Mouse (Mus musculus) layer of hippocampus, adult 11-12 months (tissue): ENCODE measurements at regions not wholly inside any gene's neighbourhood (a gene's known extent, or its start where the extent isn't known, plus 50 kb on each side); places are given as distances from the start of the nearest gene placed in this dataset.

ENCODE experiments used
- DNase-seq: peaks from one replicate; pipeline ENCODE4 v3.0.0; 2022; ENCODE audit warnings: low spot score

- no peak for DNase-seq
Measured at GRCm38 (mm10) chr5:74885958-74886357, 158.6 kb downstream of the Chic2 start.

- DNase-seq = no peak
Measured at GRCm38 (mm10) chr5:74882563-74882962, 162.0 kb downstream of the Chic2 start.

DNA sequence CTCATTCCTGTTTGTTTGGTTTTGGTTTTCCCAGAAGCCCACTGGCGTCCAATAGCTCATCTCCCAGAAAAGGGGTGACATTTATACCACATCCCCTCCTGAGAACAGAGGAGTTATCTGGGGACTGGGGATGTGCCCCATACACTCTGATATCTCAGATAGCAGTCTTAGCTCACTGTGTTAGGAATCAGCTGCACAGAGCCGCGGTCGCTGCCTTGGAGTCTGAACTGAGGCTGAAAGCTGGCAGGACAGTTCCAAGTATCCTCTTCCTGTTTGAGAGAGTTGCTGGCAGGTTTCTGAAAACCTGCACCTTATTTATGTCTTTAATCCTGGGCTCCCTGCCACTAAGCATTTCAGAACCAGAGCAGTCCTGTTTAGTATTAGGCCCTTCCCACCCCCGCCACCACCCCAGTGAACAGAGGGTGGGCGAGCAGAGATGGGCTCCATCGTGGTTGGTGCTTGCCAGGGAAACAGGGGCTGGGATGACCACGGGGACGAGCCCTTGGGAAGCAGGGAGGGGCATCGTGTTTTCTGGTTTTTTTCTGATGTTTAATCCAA lies 163.8 kb downstream of the Chic2 start:
- DNase-seq = no peak

DNA sequence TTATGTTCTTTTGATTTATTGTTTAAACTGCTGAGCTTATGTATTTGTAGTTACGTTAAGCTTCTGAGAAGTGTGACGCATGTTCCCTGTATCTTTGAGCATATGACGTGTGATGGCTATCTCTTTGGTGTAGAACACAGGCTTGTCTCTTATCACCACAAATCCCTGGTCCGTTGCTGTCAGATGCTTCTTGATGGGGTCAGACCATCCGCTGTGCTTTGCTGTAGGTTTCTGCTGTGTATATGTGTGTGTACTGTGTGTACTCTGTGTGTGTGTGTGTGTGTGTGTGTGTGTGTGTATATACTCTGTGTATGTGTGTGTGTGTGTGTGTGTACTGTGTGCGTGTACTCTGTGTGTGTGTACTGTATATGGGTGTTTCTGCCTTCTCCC lies 164.5 kb downstream of the Chic2 start:
- DNase-seq = no peak

- no peak for DNase-seq
Measured at GRCm38 (mm10) chr5:74879098-74880047, 165.2 kb downstream of the Chic2 start.

DNA sequence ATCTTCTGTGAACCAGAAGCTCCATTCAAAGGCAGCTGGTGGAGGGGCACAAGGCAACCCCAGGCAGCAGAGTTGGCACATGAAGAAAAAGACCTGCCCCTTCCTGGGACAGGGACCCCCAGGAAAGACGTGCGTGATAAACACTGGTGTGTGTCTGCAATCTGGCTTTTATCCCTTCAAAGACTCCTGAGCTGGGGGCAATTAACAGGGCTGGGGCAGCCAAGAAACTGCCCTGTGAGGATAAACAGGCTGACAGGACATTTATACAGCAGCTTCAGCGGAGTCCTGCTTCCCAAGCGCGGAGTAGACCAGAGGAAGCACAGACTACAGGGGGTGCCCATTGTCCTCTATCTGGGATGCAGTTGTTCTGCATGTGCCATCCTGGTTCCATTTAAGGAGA lies 167.0 kb downstream of the Chic2 start:
- DNase-seq = no peak

DNA sequence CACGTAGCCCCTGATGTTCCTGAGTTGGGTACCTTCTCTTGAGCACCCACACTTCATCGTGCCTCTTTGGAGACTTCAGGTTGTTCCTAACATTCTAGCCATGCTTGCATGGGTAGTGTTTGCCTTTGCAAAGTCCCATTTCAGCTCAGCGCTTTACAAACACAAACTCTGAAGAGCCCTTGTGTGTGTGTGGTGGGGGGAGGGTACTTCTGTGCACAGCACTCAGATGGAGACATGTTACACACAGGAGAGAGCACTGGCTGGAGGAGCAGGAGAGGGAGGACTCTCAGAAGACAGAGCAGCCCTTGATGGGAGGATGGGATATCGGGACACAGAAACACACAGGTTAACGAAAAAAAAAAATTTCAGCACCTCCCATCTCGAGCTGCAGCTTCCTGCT lies 167.4 kb downstream of the Chic2 start:
- no peak for DNase-seq

DNA sequence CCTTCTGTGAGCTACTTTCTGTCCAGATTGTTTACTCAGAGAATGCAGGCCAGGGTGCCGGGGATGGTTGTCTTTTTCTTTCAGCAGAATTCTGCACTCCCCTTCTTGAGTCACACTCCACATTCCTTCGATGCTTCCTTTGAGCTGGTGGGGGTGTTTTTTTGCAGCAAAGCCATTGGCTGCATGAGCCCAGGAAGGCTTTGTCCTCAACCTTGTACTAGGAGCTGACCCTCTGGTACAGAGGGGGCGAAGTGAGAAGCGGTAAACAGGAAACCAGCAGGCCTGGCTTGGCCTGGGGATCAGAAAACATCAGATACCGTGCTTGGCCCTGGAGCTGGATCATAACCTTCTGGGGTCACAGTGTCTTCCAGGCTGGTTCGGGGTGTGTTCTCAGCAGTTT lies 169.9 kb downstream of the Chic2 start:
- DNase-seq = no peak

- no peak for DNase-seq
Measured at GRCm38 (mm10) chr5:74870615-74871014, 167.9 kb upstream of the Lnx1 start.

DNA sequence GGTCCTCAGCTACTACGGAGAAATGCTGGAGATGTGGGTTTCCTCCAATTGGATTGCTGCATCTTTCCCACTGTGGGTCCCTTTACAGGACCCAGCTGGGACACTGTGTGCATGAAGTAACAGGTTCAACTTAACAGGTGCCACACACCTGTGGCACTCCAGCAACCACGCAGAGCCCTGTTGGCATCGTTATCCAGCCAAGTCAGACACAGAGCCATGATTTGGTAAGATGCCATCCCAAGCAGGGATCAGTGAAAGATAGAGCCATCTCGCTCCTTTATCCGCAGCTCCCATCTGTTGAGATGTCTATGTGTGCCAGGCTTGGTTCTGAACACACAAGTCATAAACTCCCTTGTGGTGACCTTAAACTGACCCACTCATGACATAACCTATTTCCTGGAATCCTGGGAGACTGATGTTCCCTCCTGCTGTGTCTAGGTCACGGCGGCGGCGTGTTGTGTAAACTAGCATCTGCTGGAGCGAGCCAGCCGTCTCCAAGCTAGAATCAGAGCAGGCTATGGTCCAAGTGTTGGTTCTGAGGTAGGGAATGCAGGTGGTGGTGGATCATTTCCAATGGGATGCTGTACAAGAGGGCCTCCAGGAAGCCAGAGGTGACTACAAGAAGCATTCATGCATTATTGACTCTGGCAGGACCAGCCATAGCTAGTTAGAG lies 164.5 kb upstream of the Lnx1 start:
- no peak for DNase-seq

DNA sequence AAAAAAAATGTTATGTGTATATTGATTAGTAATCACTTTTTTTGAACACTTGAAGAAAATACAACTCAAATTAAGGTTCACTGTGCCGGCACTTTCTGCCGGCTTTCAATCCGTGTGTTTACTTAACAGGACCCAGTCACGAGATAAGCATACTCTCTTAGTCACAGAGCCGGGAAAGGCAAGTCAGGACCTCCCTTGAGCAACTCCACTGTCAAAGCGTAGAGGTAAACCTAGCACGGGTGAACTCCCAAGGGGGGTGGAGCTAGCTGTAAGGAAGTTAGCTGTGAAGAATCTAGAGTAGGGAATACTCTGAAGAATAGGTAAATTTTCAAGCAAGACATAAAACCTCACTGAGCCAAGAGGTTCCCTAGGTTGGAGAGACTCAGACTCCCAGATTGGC lies 164.0 kb upstream of the Lnx1 start:
- no peak for DNase-seq

DNA sequence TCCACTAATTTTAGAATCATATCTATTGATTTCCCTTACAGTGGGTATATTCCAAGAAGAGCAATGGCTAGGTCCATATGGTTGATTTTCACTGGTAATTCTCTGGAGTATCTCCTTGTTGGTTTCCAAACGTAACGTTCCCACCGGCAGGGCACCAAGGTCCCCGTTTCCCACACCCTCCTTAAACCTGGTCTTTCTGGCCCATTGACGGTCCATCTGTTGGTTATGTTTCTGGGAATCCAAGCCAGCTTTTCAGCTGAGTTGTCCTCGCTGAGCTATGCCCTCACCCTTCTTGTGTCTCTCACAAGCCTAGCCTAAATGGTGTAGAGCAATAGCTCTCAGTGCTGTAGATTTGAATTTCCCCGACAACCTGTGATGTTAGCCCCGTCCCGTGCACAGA lies 162.7 kb upstream of the Lnx1 start:
- no peak for DNase-seq

GRCm38 (mm10) chr5:74864540-74865157 lies 161.9 kb upstream of the Lnx1 start:
- DNase-seq = no peak

GRCm38 (mm10) chr5:74861297-74861696 lies 158.6 kb upstream of the Lnx1 start:
- no peak for DNase-seq

GRCm38 (mm10) chr5:74857861-74858260 lies 155.1 kb upstream of the Lnx1 start:
- DNase-seq = no peak

GRCm38 (mm10) chr5:74857161-74857560 lies 154.4 kb upstream of the Lnx1 start:
- DNase-seq = peak; percentile 82

DNA sequence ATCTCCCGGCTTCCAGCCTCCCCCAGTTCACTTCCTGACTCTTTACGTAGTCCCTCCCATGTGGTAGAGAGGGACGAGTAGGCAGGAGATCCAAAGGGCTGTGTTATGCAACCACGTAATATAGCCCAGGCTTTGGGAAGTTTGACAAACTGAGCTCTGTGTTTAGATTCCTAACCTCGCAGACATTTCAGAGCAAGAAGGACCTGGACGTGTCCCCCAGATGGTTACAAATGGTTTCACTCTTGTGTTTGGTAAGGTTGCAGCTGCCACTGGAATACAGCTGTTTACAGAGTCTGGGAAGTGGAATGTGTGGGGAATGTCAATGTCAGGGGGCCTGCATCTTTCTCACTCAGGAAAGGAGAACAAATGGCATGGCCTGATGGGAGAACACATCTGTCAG lies 145.1 kb upstream of the Lnx1 start:
- DNase-seq = no peak

GRCm38 (mm10) chr5:74846674-74847073 lies 144.0 kb upstream of the Lnx1 start:
- peak; percentile 30 for DNase-seq

DNA sequence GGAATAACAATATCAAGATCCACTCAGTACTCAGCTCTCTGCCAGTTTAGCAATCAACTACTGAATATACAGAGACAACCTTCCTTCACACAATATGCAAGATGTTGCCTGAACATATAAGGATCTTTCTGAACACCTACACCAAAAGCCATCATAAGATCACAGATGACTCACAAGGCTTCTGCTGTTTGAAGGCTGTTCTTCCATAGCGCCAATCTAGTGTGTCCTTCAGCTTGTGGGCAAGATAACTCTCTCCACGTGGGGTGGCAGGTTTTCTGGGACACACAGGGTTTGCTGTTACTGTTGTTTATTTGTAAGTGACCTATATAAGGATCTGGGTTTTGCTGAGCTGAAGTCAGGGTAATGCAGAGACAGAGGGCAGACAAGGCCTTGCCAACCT lies 131.7 kb upstream of the Lnx1 start:
- no peak for DNase-seq

GRCm38 (mm10) chr5:74833887-74834286 lies 131.2 kb upstream of the Lnx1 start:
- DNase-seq = no peak

DNA sequence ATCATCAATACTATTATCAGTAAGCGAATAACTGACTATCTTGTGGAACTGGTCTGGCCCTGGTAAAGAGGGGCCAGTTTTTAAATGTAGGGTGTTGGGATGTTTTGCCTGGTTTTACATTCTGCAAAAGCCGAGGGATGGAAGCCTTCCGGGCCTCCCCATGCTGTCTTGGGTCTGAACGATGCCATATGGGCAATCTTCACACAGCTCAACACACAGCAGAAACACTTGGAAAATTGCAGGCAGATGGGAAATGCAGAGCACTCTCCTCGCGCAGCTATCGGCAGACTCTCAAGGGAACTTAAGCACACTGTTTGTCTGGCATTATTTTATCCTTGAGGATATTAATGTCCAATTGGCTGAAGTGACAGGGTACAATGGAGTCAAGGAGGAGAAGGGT lies 129.3 kb upstream of the Lnx1 start:
- DNase-seq = peak; percentile 15

DNA sequence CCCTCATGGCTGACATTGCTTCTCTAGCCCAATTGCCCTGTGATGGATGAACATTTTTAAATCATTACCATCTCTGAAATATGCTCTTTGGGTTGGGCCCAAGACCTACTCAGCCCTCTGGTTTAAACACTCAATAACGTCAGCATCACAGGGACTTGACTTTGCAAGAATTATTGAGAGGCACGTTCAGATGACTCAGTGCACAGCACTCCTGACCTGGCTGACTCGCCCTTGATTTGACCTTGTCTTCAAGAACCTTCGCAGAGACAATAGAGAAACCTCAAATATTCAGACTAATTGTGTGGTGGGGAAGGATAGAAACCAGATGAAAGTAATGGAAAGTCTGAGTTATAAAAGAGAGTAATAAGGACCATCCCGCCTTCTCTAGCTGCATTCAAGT lies 127.9 kb upstream of the Lnx1 start:
- no peak for DNase-seq

- no peak for DNase-seq
Measured at GRCm38 (mm10) chr5:74829003-74829402, 126.3 kb upstream of the Lnx1 start.
